Mouse (Mus musculus) lung, adult 2 months (tissue): ENCODE data around the gene Pafah2.

ENCODE experiments used
- CTCF ChIP-seq: fragments of 200-500 bp; IDR thresholded peaks from 2 replicates; pipeline ENCODE4 v1.5.1; 2011; ENCODE audit warnings: mild to moderate bottlenecking, low read length, control low read depth; ENCODE audit not compliant: insufficient read depth
- POLR2A ChIP-seq: fragments of 200-500 bp; IDR thresholded peaks from 2 replicates; pipeline ENCODE4 v1.6.1; 2011; ENCODE audit warnings: low read depth, mild to moderate bottlenecking, control low read depth, low read length, borderline replicate concordance; ENCODE audit errors: extremely low read depth

DNA sequence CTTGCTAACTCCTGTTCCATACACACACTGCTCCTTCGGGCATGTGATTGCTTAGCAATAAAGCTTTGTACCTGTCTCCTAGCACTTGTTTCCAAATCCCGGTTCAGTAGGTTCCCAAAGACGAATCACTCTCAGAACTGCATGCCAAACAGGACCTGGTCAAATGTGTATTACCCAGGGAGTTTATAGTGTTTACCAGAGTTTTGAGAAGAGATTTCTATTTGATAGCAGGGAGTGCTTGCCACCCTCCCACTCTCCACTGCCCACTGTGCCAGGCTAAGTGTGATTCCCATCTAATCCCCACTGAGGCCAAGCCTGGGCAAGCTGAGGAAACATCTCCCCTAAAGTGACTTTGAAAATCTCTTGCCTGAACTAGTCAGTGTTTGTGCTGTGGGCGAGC lies 46.1 kb downstream of the Pafah2 start:
- TF ChIP-seq CTCF (no peak), POLR2A (no peak)
